Mouse (Mus musculus) hindbrain, embryonic 15.5 days (tissue): Measurements from ENCODE around the gene Glis1. TPM values are rescaled to one million over a fixed set of nuclear protein-coding genes. Genes with fewer than 3 reads are reported as not detected.
A peak's percentile ranks its signal among the peaks of the same experiment; 100 is the strongest.

Experiments used
- ATAC-seq: fragments of 200-750 bp; cut with Nextera tagmentation; 2 replicates; pipeline ENCODE4 v1.8.0; 2017; ENCODE audit warnings: low read depth, moderate number of reproducible peaks, moderate TSS enrichment; ENCODE audit not compliant: low FRiP score
- H3K27ac ChIP-seq: fragments of 300-500 bp; sonication (generic); replicated peaks from 2 replicates; pipeline ENCODE4 v1.5.1; 2015; ENCODE audit warnings: mild to moderate bottlenecking, inconsistent platforms
- H3K27me3 ChIP-seq: fragments of 300-500 bp; sonication (generic); 2 replicates; pipeline ENCODE4 v1.6.1; 2015; ENCODE audit warnings: control low read depth, inconsistent platforms
- H3K36me3 ChIP-seq: fragments of 300-500 bp; sonication (generic); 2 replicates; pipeline ENCODE4 v1.6.1; 2015; ENCODE audit warnings: control low read depth, inconsistent platforms
- H3K4me1 ChIP-seq: fragments of 300-500 bp; sonication (generic); replicated peaks from 2 replicates; pipeline ENCODE4 v1.6.1; 2015; ENCODE audit warnings: control low read depth, inconsistent platforms
- H3K4me2 ChIP-seq: fragments of 300-500 bp; sonication (generic); 2 replicates; pipeline ENCODE4 v1.6.1; 2015; ENCODE audit warnings: moderate library complexity, mild to moderate bottlenecking, inconsistent platforms
- H3K4me3 ChIP-seq: fragments of 300-500 bp; sonication (generic); 2 replicates; pipeline ENCODE4 v1.5.1; 2015; ENCODE audit warnings: mild to moderate bottlenecking, inconsistent platforms
- H3K9ac ChIP-seq: fragments of 300-500 bp; sonication (generic); 2 replicates; pipeline ENCODE4 v1.6.1; 2015; ENCODE audit warnings: inconsistent platforms
- H3K9me3 ChIP-seq: fragments of 300-500 bp; sonication (generic); 2 replicates; pipeline ENCODE4 v1.6.1; 2016; ENCODE audit warnings: control low read depth, inconsistent platforms
- WGBS: fragments of 180-500 bp; shearing (Covaris S2); methylation state at CpG from one replicate; pipeline ENCODE4 v1.1.7; 2015; 5-methylcytosine and 5-hydroxymethylcytosine counted together
- microRNA-seq: library from miRNA; unstranded; fragments of <30 nt; microRNA quantifications from one replicate; pipeline ENCODE4, GENCODE M21; 2016
- polyA plus RNA-seq: library from polyadenylated mRNA; unstranded; fragments of >200 nt; fragmentation: Nextera tagmentation; extraction: Ambion mirVana; gene quantifications from 2 replicates; pipeline ENCODE4 v1.2.1, GENCODE M21; 2015

Gene Glis1
- polyA plus RNA-seq, 1 experiment from 2014 or later, result 4.2 TPM

DNA sequence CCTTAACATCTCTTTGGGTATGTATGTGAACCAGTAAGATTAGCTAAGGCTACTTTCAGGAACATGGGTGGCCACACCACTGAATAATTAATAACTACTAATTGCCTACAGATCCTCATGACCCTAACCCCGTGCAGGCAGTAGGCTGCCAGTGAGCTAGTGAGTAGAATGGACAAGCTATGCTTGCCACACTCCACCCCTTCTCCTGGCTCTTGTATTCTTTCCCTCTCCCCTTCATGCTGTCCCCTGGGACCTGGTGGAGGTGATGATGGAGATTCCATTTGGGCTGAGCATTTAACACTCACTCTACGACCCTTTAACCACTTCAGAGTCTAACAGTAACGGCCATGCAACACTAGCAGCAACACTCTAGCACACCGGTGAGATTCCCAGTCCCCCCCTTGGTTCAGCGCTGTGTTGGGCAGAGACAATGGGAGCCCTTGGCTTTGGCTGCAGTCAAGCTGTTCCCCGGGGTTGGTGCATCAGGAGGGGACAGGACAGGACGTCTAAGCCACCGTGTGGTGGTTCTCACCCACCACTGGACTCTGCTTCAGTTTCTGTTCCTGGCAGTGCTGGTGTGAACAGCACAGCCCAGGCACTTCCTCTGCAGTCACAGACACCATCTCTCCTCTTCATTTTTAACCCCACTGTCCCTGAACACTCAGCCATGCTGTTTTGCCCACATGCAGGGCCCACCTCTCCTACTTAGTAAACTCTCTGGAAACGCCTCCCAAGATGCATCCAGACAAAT is 246.9 kb downstream of the Glis1 start:
- H3K9me3 ChIP-seq, result no peaks in the 10 kb centered on the region
- WGBS, result 17% methylated on average over 9 of the region's 9 CpGs
- no peaks in the 10 kb centered on the region for H3K27me3 ChIP-seq
- no peaks in the 10 kb centered on the region for H3K36me3 ChIP-seq
- H3K27ac ChIP-seq, result peak overlapping the region; percentile 69
- peak overlapping the region; percentile 35; the same call in 1 of the 2 replicates for H3K4me2 ChIP-seq
- H3K4me3 ChIP-seq, result no peak overlapping the region
- no peak overlapping the region for H3K9ac ChIP-seq
- H3K4me1 ChIP-seq, result peaks cover 24% of the 10 kb centered on the region
- peak; percentile 49; the same call in 1 of the 2 replicates for ATAC-seq

- Histone ChIP-seq H3K4me3 (no peak overlapping the region), H3K9me3 (no peaks in the 10 kb centered on the region), H3K27me3 (no peaks in the 10 kb centered on the region), H3K4me2 (no peak overlapping the region), H3K4me1 (peaks cover 28% of the 10 kb centered on the region), H3K27ac (no peak overlapping the region), H3K36me3 (no peaks in the 10 kb centered on the region), H3K9ac (no peak overlapping the region)
- no peak for ATAC-seq
- 90% methylated on average over 37 of the region's 37 CpGs for WGBS
These were observed 248.8 kb downstream of the Glis1 start for GRCm38 (mm10) chr4:107683006-107683756.

DNA sequence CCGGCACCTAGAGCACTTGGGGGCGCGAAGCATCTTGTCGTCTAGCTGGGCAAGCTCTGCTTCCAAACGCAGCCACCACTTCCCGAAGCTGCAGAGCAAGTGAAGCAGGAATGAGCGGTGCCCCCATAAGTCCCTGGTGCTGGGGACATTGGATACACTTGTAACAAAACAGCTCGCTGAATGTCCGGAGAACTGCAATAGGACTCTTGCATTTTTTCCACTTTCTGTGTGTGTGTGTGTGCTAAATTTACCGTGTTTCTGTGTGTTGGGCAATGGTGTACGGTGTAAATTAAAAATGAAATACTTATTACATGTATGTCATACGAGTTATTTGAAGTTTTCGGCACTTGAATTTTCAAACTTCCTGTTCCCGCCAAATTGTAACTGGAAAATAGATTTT is 249.7 kb downstream of the Glis1 start, which contains the start of gene Dmrtb1:
TSS of gene Dmrtb1 (minus strand) at position 101 of the 400 bp plus-strand sequence.
- ATAC-seq, result no peak
- no peak within 1 kb of the TSS for H3K4me3 ChIP-seq
- H3K9ac ChIP-seq, result no peak within 1 kb of the TSS
- 93% methylated on average over 14 of the region's 14 CpGs for WGBS
- no peak within 1 kb of the TSS for H3K4me2 ChIP-seq
- no peaks in the 10 kb centered on the region for H3K9me3 ChIP-seq
- no peaks in the 10 kb centered on the region for H3K27me3 ChIP-seq
- H3K36me3 ChIP-seq, result no peaks in the 10 kb centered on the region
- peaks cover 29% of the 10 kb centered on the region for H3K4me1 ChIP-seq
- H3K27ac ChIP-seq, result no peak within 1 kb of the TSS

Small RNA genes lying within 50 kb of the gene (microRNA-seq; reads per million reads assigned to microRNA genes)
- not detected for gene Gm24804

Other genes with a start within 250 kb of the Glis1 start
- not detected in 2 replicates for gene Ldlrad1, start 225.4 kb upstream of the Glis1 start, polyA plus RNA-seq
- gene Lrrc42, start 181.1 kb upstream of the Glis1 start, polyA plus RNA-seq, result 48.6 and 55.5 TPM in 2 replicates
- gene Hspb11, start 181.0 kb upstream of the Glis1 start, polyA plus RNA-seq, result 34.8 and 37.3 TPM in 2 replicates
- gene Dio1, start 127.4 kb upstream of the Glis1 start, polyA plus RNA-seq, result not detected in 2 replicates
- 57.0 and 61.4 TPM in 2 replicates for gene Yipf1, start 120.2 kb upstream of the Glis1 start, polyA plus RNA-seq
- gene Ndc1, start 66.8 kb upstream of the Glis1 start, polyA plus RNA-seq, result 17.6 and 19.9 TPM in 2 replicates
- gene Dmrtb1, start 249.6 kb downstream of the Glis1 start, polyA plus RNA-seq, result 12.4 and 15.8 TPM in 2 replicates